Mouse (Mus musculus) stomach, postnatal 0 days (tissue): Measurements from ENCODE around the gene Wipf2. TPM values are rescaled to one million over a fixed set of nuclear protein-coding genes. Genes with fewer than 3 reads are reported as not detected.

ENCODE experiments used
- ATAC-seq: fragments of 200-750 bp; cut with Nextera tagmentation; 2 replicates; pipeline ENCODE4 v1.8.0; 2017; ENCODE audit not compliant: low FRiP score, low TSS enrichment
- DNase-seq: peaks from one replicate; pipeline ENCODE4 v3.0.0-alpha.2; 2016; ENCODE audit warnings: low spot score
- H3K27ac ChIP-seq: fragments of 300-500 bp; sonication (generic); replicated peaks from 2 replicates; pipeline ENCODE4 v1.5.1; 2014; ENCODE audit warnings: mild to moderate bottlenecking, control low read depth
- H3K27me3 ChIP-seq: fragments of 300-500 bp; sonication (generic); 2 replicates; pipeline ENCODE4 v1.6.1; 2014; ENCODE audit warnings: low read length; ENCODE audit not compliant: control insufficient read depth, insufficient read depth
- H3K36me3 ChIP-seq: fragments of 300-500 bp; sonication (generic); 2 replicates; pipeline ENCODE4 v1.6.1; 2014; ENCODE audit warnings: low read length, mixed read lengths; ENCODE audit not compliant: control insufficient read depth, insufficient read depth
- H3K4me1 ChIP-seq: fragments of 300-500 bp; sonication (generic); replicated peaks from 2 replicates; pipeline ENCODE4 v1.6.1; 2014; ENCODE audit warnings: antibody characterized with exemption; ENCODE audit not compliant: control insufficient read depth, insufficient read depth
- H3K4me2 ChIP-seq: fragments of 300-500 bp; sonication (generic); replicated peaks from 2 replicates; pipeline ENCODE4 v1.6.1; 2014; ENCODE audit warnings: low read depth, mild to moderate bottlenecking, control low read depth, moderate library complexity
- H3K4me3 ChIP-seq: fragments of 300-500 bp; sonication (generic); 2 replicates; pipeline ENCODE4 v1.5.1; 2014; ENCODE audit warnings: low read depth, low read length, control low read depth
- H3K9ac ChIP-seq: fragments of 300-500 bp; sonication (generic); 2 replicates; pipeline ENCODE4 v1.6.1; 2014; ENCODE audit warnings: mild to moderate bottlenecking, low read length, control low read depth, mixed read lengths
- H3K9me3 ChIP-seq: fragments of 300-500 bp; sonication (generic); 2 replicates; pipeline ENCODE4 v1.6.1; 2016; ENCODE audit warnings: low read length; ENCODE audit not compliant: control insufficient read depth
- CTCF ChIP-seq: IDR thresholded peaks from 2 replicates; pipeline ENCODE4 v1.5.1; 2016; ENCODE audit warnings: antibody characterized with exemption, low read depth, mild to moderate bottlenecking, moderate library complexity
- EP300 ChIP-seq: optimal IDR thresholded peaks from 2 replicates; pipeline ENCODE3; 2016; ENCODE audit warnings: antibody characterized with exemption
- WGBS: fragments of 180-500 bp; shearing (Covaris S2); extraction: QIAGEN DNeasy Blood & Tissue Kit; methylation state at CpG from one replicate; pipeline ENCODE4 v1.1.7; 2014; 5-methylcytosine and 5-hydroxymethylcytosine counted together
- polyA plus RNA-seq: library from polyadenylated mRNA; unstranded; fragments of >200 nt; fragmentation: Nextera tagmentation; extraction: Ambion mirVana; gene quantifications from 2 replicates; pipeline ENCODE4 v1.2.1, GENCODE M21; 2015

The Wipf2 gene
- polyA plus RNA-seq, 1 experiment from 2014 or later, result 4.9 TPM

DNA sequence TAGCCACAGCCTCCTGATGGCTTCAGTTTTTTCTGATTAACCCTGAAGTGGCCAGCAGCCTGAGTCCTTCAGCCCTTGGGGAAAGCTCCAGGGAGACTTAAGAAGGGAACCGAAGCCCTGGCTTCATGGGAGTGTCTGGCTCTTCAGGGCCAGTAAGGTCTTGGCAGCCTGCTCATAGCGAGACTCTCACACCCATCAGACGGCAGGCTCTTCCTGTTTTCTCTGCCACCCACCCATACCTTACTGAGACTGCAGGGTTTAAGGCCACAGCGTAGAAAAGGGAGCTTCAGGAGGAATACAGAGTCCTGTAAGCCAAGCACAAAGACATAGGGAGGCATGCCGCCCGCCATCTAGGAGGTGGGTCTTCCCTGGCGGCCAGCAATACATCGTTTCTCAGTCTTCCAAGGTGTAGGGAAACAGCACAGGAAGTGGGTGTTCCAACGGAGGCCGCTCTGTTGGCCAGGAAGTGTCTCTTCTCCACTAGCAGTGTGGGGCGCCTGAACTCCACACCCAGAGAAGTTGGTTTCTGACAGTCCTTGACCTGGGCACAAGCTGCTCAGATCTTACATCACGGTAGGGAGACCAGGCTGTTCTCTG lies 37.2 kb downstream of the Wipf2 start:
- Histone ChIP-seq H3K4me2 (no peak overlapping the region), H3K4me3 (no peak overlapping the region), H3K27ac (peak overlapping the region; percentile 30; the same call in 1 of the 2 replicates), H3K9ac (no peak overlapping the region), H3K4me1 (no peaks in the 10 kb centered on the region), H3K9me3 (no peaks in the 10 kb centered on the region), H3K27me3 (no peaks in the 10 kb centered on the region), H3K36me3 (peaks cover 16% of the 10 kb centered on the region)
- ATAC-seq (no peak), DNase-seq (no peak)
- TF ChIP-seq CTCF (no peak), EP300 (no peak)
- WGBS, result 68% methylated on average over 12 of the region's 12 CpGs

DNA sequence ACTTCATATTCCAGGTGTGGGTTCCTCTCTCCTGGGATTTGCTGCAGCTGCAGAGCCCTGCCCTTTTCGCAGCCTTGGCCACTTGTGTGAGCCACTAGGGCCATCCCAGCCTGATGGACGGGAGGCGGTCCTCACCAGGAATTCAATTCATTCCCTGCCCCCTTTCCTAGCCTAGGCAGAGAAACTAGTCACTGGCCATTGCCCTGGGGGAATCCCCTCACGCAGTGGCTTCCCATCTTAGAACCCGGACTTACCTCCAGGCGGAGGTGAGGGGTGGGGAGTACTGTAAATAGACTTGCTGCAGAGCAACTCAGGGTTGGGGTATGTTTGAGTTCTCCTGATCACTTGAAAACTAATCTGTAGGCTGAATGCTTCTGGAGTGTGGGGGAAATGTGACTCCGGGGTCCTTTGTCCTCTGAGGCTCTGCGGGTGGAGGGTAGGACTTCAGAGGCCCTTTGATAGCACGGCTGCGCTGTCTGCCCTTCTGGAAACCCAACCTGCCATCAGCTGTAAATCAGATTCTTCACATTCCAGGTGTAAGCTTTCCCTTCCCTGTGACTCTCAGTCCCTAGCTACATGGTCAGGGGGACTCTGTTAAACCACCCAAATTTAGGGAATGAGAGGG lies 39.3 kb downstream of the Wipf2 start:
- no peak overlapping the region for H3K4me3 ChIP-seq
- 33% methylated on average over 10 of the region's 10 CpGs for WGBS
- no peak overlapping the region for H3K4me2 ChIP-seq
- no peaks in the 10 kb centered on the region for H3K9me3 ChIP-seq
- H3K9ac ChIP-seq, result no peak overlapping the region
- H3K36me3 ChIP-seq, result peaks cover 9% of the 10 kb centered on the region; the same call in 1 of the 2 replicates
- H3K27ac ChIP-seq, result peak overlapping the region; percentile 67
- TF ChIP-seq EP300, result no peak
- no peak for TF ChIP-seq CTCF
- ATAC-seq (no peak), DNase-seq (peak; percentile 63)
- H3K27me3 ChIP-seq, result no peaks in the 10 kb centered on the region
- no peaks in the 10 kb centered on the region for H3K4me1 ChIP-seq

DNA sequence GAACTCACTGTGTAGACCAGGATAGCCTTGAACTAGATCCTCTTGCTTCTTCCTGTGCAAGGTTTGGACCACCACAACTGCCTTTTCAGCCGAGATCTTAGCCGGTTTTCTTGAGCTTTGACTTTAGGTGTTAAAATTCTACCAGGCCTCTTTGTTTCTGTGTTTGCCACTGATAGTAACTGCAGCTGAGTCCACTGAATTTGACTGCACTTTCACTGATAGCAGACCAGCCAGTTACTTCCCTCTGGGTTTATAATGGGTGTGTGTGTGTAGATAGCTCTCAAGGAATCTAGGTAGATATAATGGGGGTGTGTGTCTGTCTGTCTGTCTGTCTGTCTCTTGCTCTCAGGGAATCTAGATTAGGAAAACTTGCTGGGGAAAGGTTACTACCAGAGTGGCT lies 41.1 kb downstream of the Wipf2 start:
- 0 out of 2 replicates have a peak, but pooled peaks have one; percentile 22 for ATAC-seq
- Histone ChIP-seq H3K4me3 (no peak overlapping the region), H3K4me1 (no peaks in the 10 kb centered on the region), H3K27me3 (no peaks in the 10 kb centered on the region), H3K27ac (peak overlapping the region; percentile 86), H3K4me2 (no peak overlapping the region), H3K36me3 (peaks cover 4% of the 10 kb centered on the region; the same call in 1 of the 2 replicates), H3K9ac (no peak overlapping the region), H3K9me3 (no peaks in the 10 kb centered on the region)
- peak; percentile 43 for DNase-seq
- TF ChIP-seq CTCF, result no peak
- TF ChIP-seq EP300, result no peak
- 49% methylated on average over 2 of the region's 2 CpGs for WGBS

DNA sequence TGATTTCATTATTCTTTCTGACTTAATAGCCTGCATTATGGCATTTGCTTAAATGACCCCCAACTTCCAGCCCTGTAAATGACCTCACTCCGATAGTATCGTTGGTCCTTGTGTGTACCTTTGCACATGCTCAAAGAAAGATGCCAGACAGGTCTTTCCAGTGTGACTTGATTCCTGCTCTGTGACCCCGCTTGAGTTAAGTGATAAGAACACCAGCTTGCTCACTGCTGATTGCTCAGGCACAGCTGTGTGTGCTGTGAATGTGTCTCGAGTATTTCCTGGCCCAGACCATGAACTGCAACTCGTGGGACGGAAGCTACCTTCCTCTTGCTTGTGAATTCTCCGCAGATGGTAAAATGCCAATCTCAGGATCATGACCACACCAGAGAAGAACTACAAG lies 41.6 kb downstream of the Wipf2 start:
- no peaks in the 10 kb centered on the region; the same call in 1 of the 2 replicates for H3K36me3 ChIP-seq
- no peaks in the 10 kb centered on the region for H3K4me1 ChIP-seq
- H3K9ac ChIP-seq, result no peak overlapping the region
- TF ChIP-seq CTCF (no peak), EP300 (peak; percentile 88)
- WGBS, result 44% methylated on average over 7 of the region's 7 CpGs
- no peaks in the 10 kb centered on the region for H3K9me3 ChIP-seq
- peak overlapping the region; percentile 86 for H3K27ac ChIP-seq
- DNase-seq, result peak; percentile 90
- H3K4me3 ChIP-seq, result no peak overlapping the region
- no peak overlapping the region for H3K4me2 ChIP-seq
- ATAC-seq, result peak; percentile 85
- H3K27me3 ChIP-seq, result no peaks in the 10 kb centered on the region

GRCm38 (mm10) chr11:98905583-98905982 lies 42.1 kb downstream of the Wipf2 start:
- Histone ChIP-seq H3K9me3 (no peaks in the 10 kb centered on the region), H3K27me3 (no peaks in the 10 kb centered on the region), H3K4me2 (no peak overlapping the region), H3K4me1 (no peaks in the 10 kb centered on the region), H3K4me3 (no peak overlapping the region), H3K36me3 (no peaks in the 10 kb centered on the region; the same call in 1 of the 2 replicates), H3K27ac (peak overlapping the region; percentile 82), H3K9ac (no peak overlapping the region)
- 52% methylated on average over 4 of the region's 4 CpGs for WGBS
- DNase-seq (peak; percentile 36), ATAC-seq (peak; percentile 50)
- TF ChIP-seq EP300, result no peak
- TF ChIP-seq CTCF, result no peak

GRCm38 (mm10) chr11:98907063-98907436 lies 43.6 kb downstream of the Wipf2 start:
- peak overlapping the region; percentile 56; the same call in 1 of the 2 replicates for H3K27ac ChIP-seq
- H3K9me3 ChIP-seq, result no peaks in the 10 kb centered on the region
- H3K36me3 ChIP-seq, result no peaks in the 10 kb centered on the region; the same call in 1 of the 2 replicates
- DNase-seq (no peak), ATAC-seq (no peak)
- H3K27me3 ChIP-seq, result no peaks in the 10 kb centered on the region
- TF ChIP-seq CTCF (no peak), EP300 (no peak)
- no peaks in the 10 kb centered on the region for H3K4me1 ChIP-seq
- 49% methylated on average over 5 of the region's 5 CpGs for WGBS
- peak overlapping the region; percentile 48; the same call in 1 of the 2 replicates for H3K9ac ChIP-seq
- peak overlapping the region; percentile 61 for H3K4me2 ChIP-seq
- H3K4me3 ChIP-seq, result peak overlapping the region; percentile 51
